9 mouse cellular contexts compared by ENCODE assay signal in the genomic region with DNA sequence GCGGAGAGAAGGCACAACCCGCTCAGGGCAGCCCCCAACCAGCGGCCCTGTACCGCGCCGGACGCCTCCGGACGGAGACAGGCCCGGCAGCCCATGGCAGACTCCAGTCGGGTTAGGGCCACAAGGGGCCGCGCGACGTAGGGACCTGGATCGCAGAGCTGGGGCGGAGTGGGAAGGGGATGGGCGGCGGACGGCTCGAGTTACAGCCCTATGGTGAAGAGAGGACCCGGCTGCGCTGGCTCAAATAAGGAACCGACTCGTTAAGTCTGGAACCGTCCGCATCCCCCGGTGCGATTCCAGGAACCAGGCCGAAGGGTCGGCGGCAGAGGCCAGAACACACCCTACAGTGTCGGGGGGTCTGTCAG. TPM values are rescaled to one million over a fixed set of nuclear protein-coding genes. Genes with fewer than 3 reads are reported as not detected.
A peak's percentile ranks its signal among the peaks of the same experiment; 100 is the strongest.
DNase-seq lines count a peak whose midpoint lies in the region; ATAC-seq and TF ChIP-seq lines count a peak whose summit lies in the region.
"Had no signal": no experiment of that assay in that cellular context is flagged by ENCODE, and none has a peak within 500 bp of the region (broad histone marks: within the 10 kb centered on the region; RNA-seq: fewer than 3 reads in every experiment).

A gene (minus strand): TSS at position 299 of the 365 bp plus-strand sequence.

- H3K9me3 ChIP-seq in embryonic facial prominence, embryonic 13.5 days, result no peaks in the 10 kb centered on the region
- H3K9me3 ChIP-seq in heart, embryonic 14.5 days (ENCODE audit: control insufficient read depth, low read length), result no peaks in the 10 kb centered on the region

- H3K36me3 ChIP-seq in embryonic facial prominence, embryonic 13.5 days, result peaks cover 66% of the 10 kb centered on the region
- peaks cover 49% of the 10 kb centered on the region for H3K36me3 ChIP-seq in heart, embryonic 14.5 days (ENCODE audit: control insufficient read depth, insufficient read depth, low read length)
- H3K36me3 ChIP-seq in testis, adult 2 months (ENCODE audit: control insufficient read depth, insufficient read depth, low read length), result peaks cover 1% of the 10 kb centered on the region; the same call in 1 of the 2 replicates

- peaks cover 58% of the 10 kb centered on the region for H3K27me3 ChIP-seq in embryonic facial prominence, embryonic 13.5 days
- H3K27me3 ChIP-seq in heart, embryonic 14.5 days (ENCODE audit: control insufficient read depth, insufficient read depth, low read length), result peaks cover 13% of the 10 kb centered on the region
- H3K27me3 ChIP-seq in testis, adult 2 months (ENCODE audit: control insufficient read depth, insufficient read depth, low read length), result no peaks in the 10 kb centered on the region

- H3K9ac ChIP-seq in embryonic facial prominence, embryonic 13.5 days, result peak within 1 kb of the TSS; percentile 82
- peak within 1 kb of the TSS; percentile 80 for H3K9ac ChIP-seq in heart, embryonic 14.5 days (ENCODE audit: low read length)

- intact Hi-C loops in left cerebral cortex, postnatal 4 days (cut with DNase I), result no loop called here
- intact Hi-C loops in left cerebral cortex, postnatal 14 days (cut with DNase I), result no loop called here

- H3K4me1 ChIP-seq in embryonic facial prominence, embryonic 13.5 days, result peaks cover 44% of the 10 kb centered on the region
- H3K4me1 ChIP-seq in heart, embryonic 14.5 days (ENCODE audit: control insufficient read depth in 2 of 2, insufficient read depth in 2 of 2, low read length in 2 of 2), result peaks cover 37 to 40% of the 10 kb centered on the region in 2 experiments
- peaks cover 37% of the 10 kb centered on the region for H3K4me1 ChIP-seq in testis, adult 2 months (ENCODE audit: control insufficient read depth, insufficient read depth, low read length)

- peak; percentile 18; the same call in 1 of the 2 replicates for ATAC-seq in embryonic facial prominence, embryonic 13.5 days (ENCODE audit: insufficient number of reproducible peaks, insufficient read depth, low FRiP score, low TSS enrichment, low read depth)
- peak; percentile 41 for ATAC-seq in heart, embryonic 14.5 days (ENCODE audit: insufficient number of reproducible peaks, insufficient read depth, low FRiP score, low read depth)
- peak; percentile 18 for ATAC-seq in megakaryocyte progenitor cell, adult 5-6 weeks (replicated peaks; ENCODE audit: poor library complexity)

- 0 out of 2 replicates have a peak within 1 kb of the TSS, but pooled peaks have one; percentile 33 for H3K27ac ChIP-seq in embryonic facial prominence, embryonic 13.5 days
- peak within 1 kb of the TSS; percentile 75 to 87 for H3K27ac ChIP-seq in heart, embryonic 14.5 days (replicated peaks in 1 of 2; ENCODE audit: control insufficient read depth in 1 of 2, insufficient read depth in 1 of 2, low read depth in 2 of 2, low read length in 2 of 2)
- H3K27ac ChIP-seq in testis, adult 2 months (ENCODE audit: control insufficient read depth, insufficient read depth, low read depth, low read length), result no peak within 1 kb of the TSS
- H3K27ac ChIP-seq: macrophage had no signal

- no peak for TF ChIP-seq CTCF in testis, adult 2 months (IDR thresholded peaks at IDR 0.05; ENCODE audit: control insufficient read depth, insufficient read depth, insufficient replicate concordance, low read depth, low read length)

- WGBS in embryonic facial prominence, embryonic 13.5 days, result 1% methylated on average over 33 of the region's 33 CpGs
- WGBS in heart, embryonic 14.5 days, result under 1% methylated on average over 33 of the region's 33 CpGs
- WGBS in large intestine, adult 2 months, result 3% methylated on average over 33 of the region's 33 CpGs

- DNase-seq in left cerebral cortex, postnatal 4 days, result peak; percentile 41
- DNase-seq in left cerebral cortex, postnatal 14 days (ENCODE audit: low spot score in 2 of 2), result no peak
- no peak for DNase-seq in large intestine, adult 2 months (ENCODE audit: low read depth, low spot score)
- no peak for DNase-seq in left cerebral cortex, adult 11 months (ENCODE audit: low spot score)

- H3K4me3 ChIP-seq in embryonic facial prominence, embryonic 13.5 days, result peak within 1 kb of the TSS; percentile 57
- H3K4me3 ChIP-seq in heart, embryonic 14.5 days (ENCODE audit: control insufficient read depth in 1 of 2, insufficient read depth in 1 of 2, low read depth in 1 of 2, low read length in 2 of 2), result peak within 1 kb of the TSS; percentile 57 to 64
- peak within 1 kb of the TSS; percentile 35 for H3K4me3 ChIP-seq in testis, adult 2 months (ENCODE audit: control insufficient read depth, low read depth, low read length)

- no peak for TF ChIP-seq POLR2A in testis, adult 2 months (IDR thresholded peaks at IDR 0.05; ENCODE audit: control insufficient read depth, low read depth, low read length)

- peak within 1 kb of the TSS; percentile 94 for H3K4me2 ChIP-seq in embryonic facial prominence, embryonic 13.5 days
- H3K4me2 ChIP-seq in heart, embryonic 14.5 days (ENCODE audit: low read length), result peak within 1 kb of the TSS; percentile 90

RNA-seq across cellular contexts. Expression of the gene that starts here (rescaled TPM):
- total RNA-seq in left cerebral cortex, postnatal 4 days (2021), result 1 to 10 TPM; 3.9 to 4.8 TPM
- 1 to 10 TPM; 1.2 to 2.4 TPM for total RNA-seq in left cerebral cortex, postnatal 14 days (2021)
- polyA plus RNA-seq in embryonic facial prominence, embryonic 13.5 days (2015; fragmentation: Nextera tagmentation; extraction: Ambion mirVana), result 24.8 and 26.1 TPM in 2 replicates
- polyA plus RNA-seq in heart, embryonic 14.5 days (2014; fragmentation: Nextera tagmentation; extraction: Ambion mirVana), result 63.1 and 67.1 TPM in 2 replicates
- polyA plus RNA-seq in large intestine, adult 2 months (2012; rRNA removed), result 19.6 and 19.7 TPM in 2 replicates
- total RNA-seq in megakaryocyte progenitor cell, adult 5-6 weeks (2015), result 0.12 and 0.20 TPM in 2 replicates
- not detected in 2 replicates for total RNA-seq in megakaryocyte progenitor cell, adult 5-6 weeks (2017)
- polyA plus RNA-seq in testis, adult 2 months (2012; rRNA removed), result 3.7 and 5.9 TPM in 2 replicates
- polyA plus RNA-seq: macrophage had no signal

Comparison
In these comparisons a context has a peak if more than half of its experiments do, and no peak if none do; other contexts are left out.
1. Peak in ATAC-seq in megakaryocyte progenitor cell, adult 5-6 weeks; RNA of the gene not detected or under 1 TPM.